Mouse (Mus musculus) bone marrow, adult 2 months (tissue): ENCODE results near the gene 4931428L18Rik.

Experiments used
- CTCF ChIP-seq: fragments of 200-500 bp; IDR thresholded peaks from 2 replicates; pipeline ENCODE4 v1.5.1; 2011; ENCODE audit warnings: low read length, control low read depth; ENCODE audit not compliant: control insufficient read depth, insufficient read depth
- POLR2A ChIP-seq: fragments of 200-500 bp; IDR thresholded peaks from 2 replicates; pipeline ENCODE4 v1.6.1; 2011; ENCODE audit warnings: low read depth, mild to moderate bottlenecking, control low read depth, low read length, borderline replicate concordance; ENCODE audit not compliant: control insufficient read depth

GRCm38 (mm10) chr1:31149671-31150070 lies 72.8 kb downstream of the 4931428L18Rik start:
- TF ChIP-seq POLR2A (no peak), CTCF (no peak)
